Mouse (Mus musculus): ENCODE results near the gene Kif14. TPM values are rescaled to one million over a fixed set of nuclear protein-coding genes. Genes with fewer than 3 reads are reported as not detected.
A peak's percentile ranks its signal among the peaks of the same experiment; 100 is the strongest.

Gene Kif14
- polyA plus RNA-seq, 1 experiment from 2014 or later = 0.54 TPM

- Histone ChIP-seq H3K27me3 (replicated peaks; ENCODE audit: insufficient read depth, low read length) (no peaks in the 10 kb centered on the region), H3K4me1 (ENCODE audit: insufficient read depth, low read depth, low read length) (no peaks in the 10 kb centered on the region), H3K27ac (ENCODE audit: low read length) (no peak overlapping the region), H3K36me3 (ENCODE audit: insufficient read depth, low read length) (no peaks in the 10 kb centered on the region), H3K9ac (replicated peaks; ENCODE audit: low read depth) (no peak overlapping the region), H3K4me3 (ENCODE audit: low read depth, low read length) (no peak overlapping the region), H3K9me3 (ENCODE audit: low read length) (no peaks in the 10 kb centered on the region), H3K4me2 (replicated peaks; ENCODE audit: low read depth, low read length) (no peak overlapping the region)
- ATAC-seq (no peak), DNase-seq (ENCODE audit: low spot score) (no peak)
- TF ChIP-seq CTCF (IDR thresholded peaks at IDR 0.05) (no peak), EP300 (IDR thresholded peaks at IDR 0.05) (no peak)
- WGBS = 77% methylated on average over 5 of the region's 5 CpGs
Measured at GRCm38 (mm10) chr1:136452421-136452820, 13.7 kb upstream of the Kif14 start.

GRCm38 (mm10) chr1:136455756-136456585 lies 10.2 kb upstream of the Kif14 start:
- Histone ChIP-seq H3K9ac (replicated peaks; ENCODE audit: low read depth) (no peak overlapping the region), H3K27me3 (replicated peaks; ENCODE audit: insufficient read depth, low read length) (no peaks in the 10 kb centered on the region), H3K27ac (ENCODE audit: low read length) (no peak overlapping the region), H3K36me3 (ENCODE audit: insufficient read depth, low read length) (no peaks in the 10 kb centered on the region), H3K4me2 (replicated peaks; ENCODE audit: low read depth, low read length) (no peak overlapping the region), H3K4me3 (ENCODE audit: low read depth, low read length) (no peak overlapping the region), H3K9me3 (ENCODE audit: low read length) (no peaks in the 10 kb centered on the region), H3K4me1 (ENCODE audit: insufficient read depth, low read depth, low read length) (no peaks in the 10 kb centered on the region)
- TF ChIP-seq EP300 (IDR thresholded peaks at IDR 0.05) (no peak), CTCF (IDR thresholded peaks at IDR 0.05) (no peak)
- 66% methylated on average over 17 of the region's 17 CpGs for WGBS
- DNase-seq (ENCODE audit: low spot score) (peak; percentile 33), ATAC-seq (peak; percentile 44)

GRCm38 (mm10) chr1:136456741-136457140 lies 9.4 kb upstream of the Kif14 start:
- no peaks in the 10 kb centered on the region for H3K36me3 ChIP-seq (ENCODE audit: insufficient read depth, low read length)
- H3K4me1 ChIP-seq (ENCODE audit: insufficient read depth, low read depth, low read length) = no peaks in the 10 kb centered on the region
- TF ChIP-seq CTCF (IDR thresholded peaks at IDR 0.05) = no peak
- TF ChIP-seq EP300 (IDR thresholded peaks at IDR 0.05) = no peak
- ATAC-seq (no peak), DNase-seq (ENCODE audit: low spot score) (no peak)
- H3K27ac ChIP-seq (ENCODE audit: low read length) = no peak overlapping the region
- no peak overlapping the region for H3K4me3 ChIP-seq (ENCODE audit: low read depth, low read length)
- no peak overlapping the region for H3K9ac ChIP-seq (replicated peaks; ENCODE audit: low read depth)
- H3K9me3 ChIP-seq (ENCODE audit: low read length) = no peaks in the 10 kb centered on the region
- 67% methylated on average over 6 of the region's 6 CpGs for WGBS
- H3K4me2 ChIP-seq (replicated peaks; ENCODE audit: low read depth, low read length) = no peak overlapping the region
- no peaks in the 10 kb centered on the region for H3K27me3 ChIP-seq (replicated peaks; ENCODE audit: insufficient read depth, low read length)

DNA sequence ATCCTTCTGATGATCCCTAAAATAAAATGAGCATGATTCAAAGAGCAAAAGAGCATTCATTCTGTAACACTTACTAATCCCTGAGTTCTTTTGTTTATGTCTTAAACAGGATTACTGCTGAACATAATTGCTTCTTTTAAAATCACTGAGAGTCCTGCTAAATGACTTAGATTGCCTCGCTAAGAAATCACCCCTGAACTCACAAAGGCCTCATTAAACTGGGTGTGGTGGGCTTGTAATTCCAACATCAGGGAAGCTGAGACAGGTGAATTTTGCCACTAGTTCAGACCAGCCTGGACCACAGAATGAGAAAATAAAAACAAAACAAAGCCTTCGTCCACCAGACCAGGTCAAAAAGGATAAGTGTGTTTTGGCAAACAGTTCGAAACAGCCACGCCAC lies 8.7 kb upstream of the Kif14 start:
- H3K36me3 ChIP-seq (ENCODE audit: insufficient read depth, low read length) = no peaks in the 10 kb centered on the region
- ATAC-seq (no peak), DNase-seq (ENCODE audit: low spot score) (no peak)
- no peak overlapping the region for H3K27ac ChIP-seq (ENCODE audit: low read length)
- no peaks in the 10 kb centered on the region for H3K4me1 ChIP-seq (ENCODE audit: insufficient read depth, low read depth, low read length)
- no peak for TF ChIP-seq EP300 (IDR thresholded peaks at IDR 0.05)
- TF ChIP-seq CTCF (IDR thresholded peaks at IDR 0.05) = no peak
- no peaks in the 10 kb centered on the region for H3K9me3 ChIP-seq (ENCODE audit: low read length)
- H3K27me3 ChIP-seq (replicated peaks; ENCODE audit: insufficient read depth, low read length) = no peaks in the 10 kb centered on the region
- WGBS = 71% methylated on average over 4 of the region's 4 CpGs
- no peak overlapping the region for H3K4me2 ChIP-seq (replicated peaks; ENCODE audit: low read depth, low read length)
- no peak overlapping the region for H3K9ac ChIP-seq (replicated peaks; ENCODE audit: low read depth)
- no peak overlapping the region for H3K4me3 ChIP-seq (ENCODE audit: low read depth, low read length)

DNA sequence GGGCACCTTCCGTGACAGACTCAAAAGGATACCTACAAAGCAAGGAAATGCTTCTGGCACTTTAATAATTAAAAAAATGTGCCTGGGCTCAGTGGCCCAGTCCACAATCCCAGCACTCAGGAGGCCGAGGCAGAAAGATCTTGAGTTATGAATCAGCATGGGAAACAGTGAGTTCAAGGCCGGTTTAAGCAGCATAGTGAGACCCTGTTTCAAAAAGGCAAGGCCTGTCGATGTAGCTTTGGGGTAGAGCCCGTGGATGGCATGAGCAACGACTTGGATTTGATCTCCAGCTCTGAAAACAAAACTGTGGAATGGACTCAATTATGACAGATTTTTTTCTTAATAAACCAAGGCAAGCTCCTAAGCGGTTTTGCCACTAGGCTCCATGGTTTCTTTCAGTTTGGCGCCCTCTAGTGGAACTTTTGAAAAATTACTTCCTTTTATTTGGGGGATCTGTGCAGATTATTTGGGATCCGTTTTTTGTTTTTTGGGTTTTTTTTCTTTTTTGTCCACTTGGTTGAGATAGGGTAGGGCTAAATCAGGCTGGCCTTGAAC lies 7.4 kb upstream of the Kif14 start:
- ATAC-seq (no peak), DNase-seq (ENCODE audit: low spot score) (peak; percentile 88)
- TF ChIP-seq EP300 (IDR thresholded peaks at IDR 0.05) = no peak
- peak; percentile 80 for TF ChIP-seq CTCF (IDR thresholded peaks at IDR 0.05)
- 27% methylated on average over 9 of the region's 9 CpGs for WGBS
- Histone ChIP-seq H3K36me3 (ENCODE audit: insufficient read depth, low read length) (no peaks in the 10 kb centered on the region), H3K9me3 (ENCODE audit: low read length) (no peaks in the 10 kb centered on the region), H3K4me1 (ENCODE audit: insufficient read depth, low read depth, low read length) (no peaks in the 10 kb centered on the region), H3K4me2 (replicated peaks; ENCODE audit: low read depth, low read length) (no peak overlapping the region), H3K27me3 (replicated peaks; ENCODE audit: insufficient read depth, low read length) (no peaks in the 10 kb centered on the region), H3K27ac (ENCODE audit: low read length) (no peak overlapping the region), H3K4me3 (ENCODE audit: low read depth, low read length) (no peak overlapping the region), H3K9ac (replicated peaks; ENCODE audit: low read depth) (no peak overlapping the region)

DNA sequence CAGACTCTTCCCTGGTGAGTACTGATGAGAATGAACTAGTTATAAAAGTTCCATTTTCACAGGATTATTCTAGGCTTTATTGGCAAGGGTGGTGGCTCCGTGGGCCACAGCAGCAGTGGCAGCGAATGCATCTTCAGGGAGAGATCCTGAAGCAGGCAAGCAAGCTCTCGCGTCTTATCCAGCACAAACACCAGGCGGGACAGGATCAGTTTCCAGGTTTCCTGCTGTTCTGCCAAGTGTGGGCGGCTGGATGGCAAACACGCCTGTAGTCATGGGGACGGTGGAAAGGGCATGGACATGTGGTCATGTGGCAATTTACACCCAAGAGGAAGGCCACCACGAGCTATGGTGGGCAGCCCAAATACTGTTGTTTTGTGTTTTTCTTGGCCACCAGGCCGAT lies 3.7 kb upstream of the Kif14 start:
- H3K27me3 ChIP-seq (replicated peaks; ENCODE audit: insufficient read depth, low read length) = no peaks in the 10 kb centered on the region
- no peak overlapping the region for H3K9ac ChIP-seq (replicated peaks; ENCODE audit: low read depth)
- no peak overlapping the region for H3K4me2 ChIP-seq (replicated peaks; ENCODE audit: low read depth, low read length)
- TF ChIP-seq CTCF (IDR thresholded peaks at IDR 0.05) (no peak), EP300 (IDR thresholded peaks at IDR 0.05) (no peak)
- H3K36me3 ChIP-seq (ENCODE audit: insufficient read depth, low read length) = no peaks in the 10 kb centered on the region
- ATAC-seq = no peak
- no peaks in the 10 kb centered on the region for H3K9me3 ChIP-seq (ENCODE audit: low read length)
- H3K4me1 ChIP-seq (ENCODE audit: insufficient read depth, low read depth, low read length) = peaks cover 7% of the 10 kb centered on the region; the same call in 1 of the 2 replicates
- H3K4me3 ChIP-seq (ENCODE audit: low read depth, low read length) = no peak overlapping the region
- no peak for DNase-seq (ENCODE audit: low spot score)
- H3K27ac ChIP-seq (ENCODE audit: low read length) = no peak overlapping the region
- 42% methylated on average over 10 of the region's 10 CpGs for WGBS

Data from lung, postnatal 0 days (tissue).